Mouse (Mus musculus) gastrocnemius, postnatal 25 days (tissue): Measurements from ENCODE around the gene Pvalb. TPM values are rescaled to one million over a fixed set of nuclear protein-coding genes. Genes with fewer than 3 reads are reported as not detected.

Source experiments
- DNase-seq: peaks from one replicate; pipeline ENCODE4 v3.0.0; 2022
- total RNA-seq, 2 experiments: library from RNA; stranded (reverse); gene quantifications; 1 replicate in 1 of 2; 2 replicates in 1 of 2; pipeline ENCODE4 v1.2.3; 2021

Pvalb gene
- total RNA-seq, 2 experiments from 2014 or later = 18,412 to 20,409 TPM

DNA sequence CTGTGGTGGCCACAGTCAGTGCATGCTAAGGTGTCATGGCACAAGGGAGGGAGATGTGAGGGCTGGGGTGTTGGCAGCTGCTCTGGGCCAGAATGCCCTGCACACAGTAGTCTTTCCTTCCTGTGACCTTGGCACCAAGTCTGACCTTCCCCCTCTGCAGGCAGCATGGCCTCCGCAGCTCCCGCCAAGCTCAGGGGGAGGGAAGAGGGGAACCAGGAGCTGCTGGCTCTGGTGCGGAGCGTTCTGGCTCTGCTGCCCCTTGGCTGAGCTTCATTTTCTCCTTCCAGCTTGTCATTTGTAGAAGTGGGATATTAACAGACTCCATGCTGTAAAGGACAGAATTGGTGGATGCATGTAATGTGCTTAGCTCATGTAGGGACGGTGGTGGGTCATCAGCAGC is 47.9 kb downstream of the Pvalb start:
- DNase-seq = no peak

DNA sequence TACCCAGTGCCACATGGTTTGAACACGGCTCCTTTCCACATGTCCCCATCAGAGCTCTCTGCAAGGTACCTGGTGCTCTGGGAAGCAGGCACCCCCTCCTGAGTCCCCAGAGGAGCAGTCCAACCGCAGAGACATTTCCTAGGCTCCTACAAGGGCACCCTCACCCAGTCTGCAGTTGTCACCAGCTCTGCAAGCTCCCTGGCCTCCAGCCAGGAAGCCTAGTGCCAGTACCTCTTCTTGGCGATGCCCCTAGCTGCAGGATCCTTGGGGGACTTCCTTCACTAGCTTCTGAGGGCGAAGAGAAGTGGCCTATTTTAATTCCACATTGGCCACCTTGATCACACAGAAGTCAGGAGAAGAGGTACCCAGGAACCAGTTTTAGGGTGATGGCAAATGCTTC is 48.4 kb downstream of the Pvalb start:
- DNase-seq = no peak

DNA sequence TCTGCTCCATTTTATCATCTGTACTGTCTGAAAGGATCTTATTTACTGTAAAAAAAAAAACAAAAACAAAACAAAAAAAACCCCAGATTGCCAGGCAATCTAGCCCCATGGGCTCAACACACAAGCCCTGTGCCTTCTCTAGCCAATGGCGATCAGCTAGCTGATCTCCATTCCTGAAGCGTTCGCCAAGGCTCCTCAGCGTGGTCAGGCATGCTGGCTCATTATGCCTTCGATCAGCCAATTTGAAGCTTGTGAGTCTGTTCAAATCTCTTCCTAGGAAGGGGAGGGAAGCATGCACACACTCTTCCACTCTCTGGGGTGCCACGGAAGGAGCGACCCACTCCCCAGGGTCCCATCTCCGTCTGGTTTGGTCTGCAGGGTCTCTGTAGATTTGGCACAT is 48.9 kb downstream of the Pvalb start:
- DNase-seq = no peak

DNA sequence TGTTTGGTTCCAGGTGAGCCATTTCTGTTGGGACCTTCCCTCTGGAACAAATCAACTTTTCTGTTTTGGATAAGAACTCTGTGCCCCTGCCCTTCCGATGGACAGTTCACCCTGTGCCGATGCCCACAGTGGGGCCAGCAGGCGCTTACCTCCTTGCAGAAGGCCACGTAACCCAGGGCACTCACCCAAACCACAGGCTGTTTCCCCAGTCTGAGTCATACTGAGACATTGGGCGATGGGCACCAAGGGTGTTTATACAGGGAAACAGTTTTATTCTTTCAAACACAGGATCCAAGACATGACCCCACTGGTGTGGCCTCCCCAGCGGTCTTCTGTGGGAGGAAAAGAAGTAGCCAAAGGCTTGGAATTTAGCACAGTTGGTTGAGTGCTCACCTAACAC is 50.8 kb downstream of the Pvalb start:
- DNase-seq = no peak

DNA sequence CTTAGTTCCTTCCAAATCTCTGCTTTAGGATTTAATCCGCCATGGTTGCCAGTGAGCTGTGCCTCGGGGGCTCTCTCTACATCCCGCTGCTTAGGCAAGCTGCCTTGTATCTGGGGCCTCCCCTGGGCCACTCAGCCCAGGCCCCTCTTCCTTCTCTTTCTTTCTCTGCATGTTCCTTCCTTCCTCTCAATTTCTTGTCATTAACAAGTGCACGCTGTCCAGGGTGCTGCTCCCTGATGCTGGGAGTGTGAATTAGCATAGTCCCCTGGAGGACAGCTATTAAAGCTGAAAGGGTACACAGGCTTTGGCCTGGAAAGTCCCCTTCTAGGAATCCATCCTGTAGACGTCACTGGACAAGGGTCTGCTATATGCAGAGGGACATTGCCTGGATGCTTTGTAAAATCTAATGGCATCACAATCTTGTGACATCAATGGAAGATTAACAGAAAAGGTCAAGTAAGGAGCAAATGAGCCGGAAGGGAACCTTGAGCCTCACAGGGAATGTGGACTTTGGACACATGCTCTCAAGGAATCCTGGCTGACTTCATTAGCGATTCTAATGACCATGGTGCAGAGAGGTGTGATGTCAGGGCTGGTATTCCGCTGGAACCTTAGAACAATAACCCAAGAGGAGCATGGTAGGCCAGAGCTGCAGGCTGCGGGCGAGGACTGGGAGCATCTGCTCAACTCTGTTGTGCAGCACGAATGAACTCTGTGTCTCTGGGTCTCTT is 53.0 kb downstream of the Pvalb start:
- DNase-seq = no peak

DNA sequence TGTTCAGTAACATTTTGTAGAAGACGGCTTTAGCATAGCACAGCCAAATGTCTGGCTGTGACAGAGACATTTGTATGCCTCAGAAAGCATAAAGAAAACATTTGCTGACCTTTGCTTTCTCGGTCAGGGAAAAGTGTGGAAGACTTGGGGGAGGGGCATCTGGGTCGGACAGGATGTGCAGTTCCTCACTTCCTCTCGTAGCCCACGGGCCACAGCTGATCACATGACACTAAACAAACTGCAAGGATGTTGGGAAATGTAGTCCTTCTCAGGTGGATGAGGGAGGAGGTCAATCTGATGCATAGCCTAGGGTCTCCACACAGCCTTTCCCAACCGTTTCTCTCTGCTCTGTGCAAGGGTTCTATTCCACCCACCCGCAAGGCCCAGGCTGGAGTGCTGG is 57.6 kb downstream of the Pvalb start:
- no peak for DNase-seq

Other genes with a start within 250 kb of the Pvalb start
- under 1 TPM; 0.54 to 0.86 TPM for gene Foxred2, start 249.7 kb downstream of the Pvalb start, total RNA-seq
- 10 to 100 TPM; 52.8 to 52.9 TPM for gene Eif3d, start 235.6 kb downstream of the Pvalb start, total RNA-seq
- gene Cacng2, start 86.4 kb downstream of the Pvalb start, total RNA-seq = not detected
- 10 to 100 TPM; 20.2 to 22.5 TPM for gene Ift27, start 32.3 kb downstream of the Pvalb start, total RNA-seq
- gene Ncf4, start 38.4 kb upstream of the Pvalb start, total RNA-seq = 1 to 10 TPM; 1.2 to 1.4 TPM
- 1 to 10 TPM in 1 of 2 experiments, under 1 TPM in 1; 0.38 to 1.1 TPM for gene Csf2rb2, start 99.3 kb upstream of the Pvalb start, total RNA-seq
- 1 to 10 TPM in 1 of 2 experiments, under 1 TPM in 1; 0.95 to 2.4 TPM for gene Csf2rb, start 119.4 kb upstream of the Pvalb start, total RNA-seq
- gene Tex33, start 189.5 kb upstream of the Pvalb start, total RNA-seq = not detected
- gene Tst, start 199.5 kb upstream of the Pvalb start, total RNA-seq = 10 to 100 TPM; 18.4 to 26.5 TPM
- gene Mpst, start 200.0 kb upstream of the Pvalb start, total RNA-seq = 10 to 100 TPM; 55.7 to 56.8 TPM
- 10 to 100 TPM; 15.8 to 22.8 TPM for gene Kctd17, start 222.2 kb upstream of the Pvalb start, total RNA-seq